Mouse (Mus musculus): Measurements from ENCODE around the gene Ptprz1.

Ptprz1 gene

DNA sequence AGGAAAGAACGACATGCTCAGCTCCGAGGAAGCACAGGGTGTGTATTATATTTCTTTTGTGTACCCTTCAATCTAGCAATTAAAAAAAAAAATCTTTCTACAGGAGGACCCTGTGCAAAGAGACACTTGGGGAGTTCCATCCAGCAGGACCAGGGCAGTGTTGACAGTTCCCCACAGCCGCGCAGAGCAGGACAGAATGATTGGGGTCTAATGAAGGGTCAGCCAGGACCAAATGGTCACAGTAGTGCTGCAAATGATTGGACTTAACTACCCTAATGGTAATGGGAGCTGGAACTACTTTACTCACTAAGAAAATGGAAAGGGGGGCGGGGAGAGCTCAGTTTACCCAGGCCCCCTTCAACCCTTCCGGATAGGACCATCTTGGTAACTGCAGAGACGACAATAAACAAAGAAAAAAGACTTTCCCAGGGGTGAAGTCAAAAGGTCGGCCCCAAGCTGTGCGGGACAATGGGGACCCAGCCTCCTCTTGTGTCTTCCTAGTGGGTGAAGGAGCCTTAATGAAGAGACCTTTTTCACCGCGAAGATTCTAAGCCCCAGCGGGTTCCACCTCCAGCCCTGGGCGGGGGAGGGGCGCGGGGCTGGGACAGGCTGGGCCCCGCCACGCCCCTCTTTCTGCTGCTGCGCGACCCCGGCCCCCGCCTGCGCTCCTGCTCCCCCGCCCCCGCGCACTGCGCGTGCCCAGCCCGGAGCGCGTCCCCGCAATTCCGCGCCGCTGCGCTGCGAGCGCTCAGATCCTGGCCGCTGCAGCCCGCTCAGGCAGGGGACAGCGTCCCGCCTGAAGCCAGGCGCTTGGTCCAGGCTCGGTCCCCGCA lies at the start of gene Ptprz1:
TSS of gene Ptprz1 (plus strand) at position 722 of the 833 bp plus-strand sequence.
- in situ Hi-C loops (cut with MboI, MseI), result no loop called here

DNA sequence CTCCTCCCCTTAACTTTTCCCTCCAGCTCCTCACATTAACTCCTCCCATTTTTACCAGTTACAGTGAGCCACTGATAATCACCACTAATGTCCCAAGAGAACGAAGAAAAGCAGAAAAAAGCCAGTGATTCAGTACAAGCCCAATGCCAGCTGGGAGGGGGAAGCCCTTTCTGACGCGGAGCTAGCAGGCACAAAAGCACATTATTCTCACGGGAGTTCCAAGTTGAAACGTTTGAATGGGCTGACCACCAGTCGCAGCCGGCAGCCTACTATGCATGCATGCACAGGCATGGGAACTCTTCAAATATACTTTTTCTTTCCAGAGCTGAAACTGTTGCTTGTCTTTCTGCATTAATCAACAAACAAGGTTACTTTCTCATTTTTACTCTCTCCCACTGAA lies 41.7 kb upstream of the Ptprz1 start:
- in situ Hi-C loops (cut with MboI, MseI), result no loop called here

DNA sequence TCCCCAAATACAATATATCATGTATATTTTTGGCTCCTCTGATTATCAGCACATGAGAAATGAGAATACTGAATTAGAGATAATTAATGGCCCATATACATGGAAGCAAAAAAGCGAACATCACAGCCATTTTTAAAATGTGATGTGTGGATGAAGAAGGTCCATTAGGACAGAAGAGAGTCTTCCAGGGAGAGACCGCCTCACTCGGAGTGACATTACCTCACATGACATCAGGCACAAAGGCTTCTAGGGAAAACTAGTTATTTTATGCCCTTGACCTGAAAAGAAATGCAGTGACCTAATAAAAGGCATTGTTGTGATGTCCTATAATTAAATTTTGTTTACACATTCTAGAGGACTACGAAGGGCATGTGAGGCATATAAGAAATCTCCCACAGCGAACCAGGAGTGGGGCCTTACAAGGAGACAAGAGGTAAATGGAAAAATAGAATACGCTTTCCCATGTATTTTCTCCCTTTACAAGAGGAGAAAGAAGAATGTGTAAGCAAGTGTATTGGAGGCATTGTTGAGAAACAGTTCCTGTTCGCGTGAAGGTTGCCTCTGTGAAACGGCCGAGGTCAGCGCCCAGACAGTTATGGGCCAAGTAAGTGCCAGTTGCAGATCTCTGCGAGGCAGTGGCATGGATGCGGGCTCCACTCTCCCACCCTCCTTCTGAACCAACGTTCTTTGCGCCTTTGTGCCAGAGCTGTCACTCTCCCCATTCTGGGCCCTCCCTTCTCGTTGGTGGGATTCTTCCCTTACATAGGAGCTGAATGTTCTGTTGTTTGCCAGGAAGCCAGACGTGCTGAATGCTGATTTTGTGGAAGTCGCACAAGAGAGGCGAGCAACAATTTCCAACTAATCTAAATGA lies 41.0 kb upstream of the Ptprz1 start:
- in situ Hi-C loops (cut with MboI, MseI), result no loop called here

DNA sequence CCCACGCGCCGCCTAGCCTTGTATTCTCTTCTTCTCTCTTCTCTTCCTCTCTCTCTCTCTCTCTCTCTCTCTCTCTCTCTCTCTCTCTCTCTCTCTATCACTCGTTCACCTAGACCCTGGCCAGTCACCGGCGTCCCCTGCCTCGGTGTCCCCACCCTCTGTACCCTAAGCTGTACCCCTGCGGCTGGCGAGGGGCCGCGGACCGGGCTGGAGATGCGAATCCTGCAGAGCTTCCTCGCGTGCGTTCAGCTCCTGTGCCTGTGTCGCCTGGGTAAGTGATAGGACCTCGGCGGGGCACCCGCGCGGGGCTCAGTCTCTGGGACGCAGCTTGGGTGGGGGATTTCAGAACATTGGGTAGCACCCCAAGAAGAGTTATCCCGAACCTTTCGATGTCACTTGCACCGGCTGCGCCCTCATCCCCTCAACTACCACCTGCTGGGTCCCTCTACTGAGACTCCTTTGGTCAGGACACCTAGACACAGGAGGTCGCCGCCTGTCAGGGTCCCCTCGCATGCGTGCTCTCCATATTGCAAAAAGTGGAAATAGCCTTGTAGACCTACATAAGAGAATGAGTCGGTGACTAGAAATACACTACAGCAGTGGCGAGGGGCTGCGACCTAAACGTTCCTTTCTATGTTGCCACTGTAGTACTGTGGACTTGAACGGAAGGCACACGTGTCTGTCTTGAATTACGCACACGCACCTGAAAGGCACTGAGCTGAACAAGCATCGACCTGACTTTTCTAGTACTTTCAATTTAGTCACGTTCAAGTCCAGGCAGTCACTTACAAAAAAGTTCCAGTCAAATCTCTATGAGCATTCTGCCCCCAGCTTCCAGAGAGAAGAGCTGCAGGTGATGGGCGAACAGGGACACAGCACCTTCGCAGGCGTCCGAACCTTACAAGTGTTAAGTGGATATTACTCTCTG lies 576 bp downstream of the Ptprz1 start:
- in situ Hi-C loops (cut with MboI, MseI), result no loop called here

DNA sequence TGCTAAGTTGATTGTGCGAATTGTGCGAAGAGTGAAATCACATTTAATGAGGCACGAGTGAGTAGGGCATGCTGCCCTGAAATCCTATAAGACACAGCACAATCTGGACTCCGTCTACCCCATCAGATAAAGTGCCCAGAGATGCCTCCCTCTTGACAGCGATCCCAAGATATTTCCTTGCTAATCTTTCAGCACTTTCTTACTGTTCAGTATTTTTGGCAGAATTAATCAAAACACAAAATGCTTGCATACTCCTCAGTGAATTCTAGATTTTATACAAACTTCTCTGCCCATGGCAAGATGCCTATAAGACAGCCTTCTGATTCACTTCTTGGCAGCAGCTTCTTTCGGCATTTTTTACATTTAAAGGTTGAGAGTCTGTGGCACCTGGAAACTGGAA lies 12.7 kb downstream of the Ptprz1 start:
- in situ Hi-C loops (cut with MboI, MseI), result no loop called here

DNA sequence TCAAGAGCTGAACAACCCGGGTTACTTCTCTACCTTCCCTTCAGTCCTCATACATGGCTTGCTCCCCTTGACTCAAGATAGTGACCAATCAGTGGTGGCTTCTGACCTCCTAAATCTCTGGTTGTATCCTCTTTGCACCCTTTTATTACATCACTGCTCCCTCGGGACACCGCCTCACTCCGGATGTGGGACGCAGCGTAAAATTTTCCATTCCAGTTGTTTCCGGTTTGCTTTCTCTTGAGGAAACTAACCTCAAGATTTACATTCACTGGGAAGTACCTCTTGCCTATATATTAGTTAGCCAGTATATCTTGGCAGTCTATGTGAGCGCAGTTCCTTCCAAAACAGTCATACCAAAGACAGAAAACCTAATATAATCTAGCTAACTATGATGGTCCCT lies 14.0 kb downstream of the Ptprz1 start:
- in situ Hi-C loops (cut with MboI, MseI), result no loop called here

DNA sequence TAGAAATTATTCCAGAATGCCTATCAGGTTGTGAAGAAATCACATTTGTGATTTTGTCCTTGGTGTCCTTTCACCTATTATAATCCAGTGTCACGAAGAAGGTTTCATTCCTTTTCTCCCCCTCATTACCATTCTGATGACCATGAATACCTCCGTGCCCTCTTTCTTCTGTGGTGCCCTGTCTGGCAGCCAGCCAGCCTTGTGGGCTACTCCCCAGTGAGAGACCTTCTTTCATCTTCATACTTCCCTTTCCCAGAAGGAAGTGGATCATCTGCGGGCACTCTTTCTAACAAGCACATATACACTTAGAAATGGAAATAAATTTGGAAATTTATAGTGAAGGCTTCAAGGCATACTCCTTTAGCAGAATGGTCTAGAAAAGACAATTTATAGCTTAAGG lies 26.7 kb downstream of the Ptprz1 start:
- in situ Hi-C loops (cut with MboI, MseI), result no loop called here

DNA sequence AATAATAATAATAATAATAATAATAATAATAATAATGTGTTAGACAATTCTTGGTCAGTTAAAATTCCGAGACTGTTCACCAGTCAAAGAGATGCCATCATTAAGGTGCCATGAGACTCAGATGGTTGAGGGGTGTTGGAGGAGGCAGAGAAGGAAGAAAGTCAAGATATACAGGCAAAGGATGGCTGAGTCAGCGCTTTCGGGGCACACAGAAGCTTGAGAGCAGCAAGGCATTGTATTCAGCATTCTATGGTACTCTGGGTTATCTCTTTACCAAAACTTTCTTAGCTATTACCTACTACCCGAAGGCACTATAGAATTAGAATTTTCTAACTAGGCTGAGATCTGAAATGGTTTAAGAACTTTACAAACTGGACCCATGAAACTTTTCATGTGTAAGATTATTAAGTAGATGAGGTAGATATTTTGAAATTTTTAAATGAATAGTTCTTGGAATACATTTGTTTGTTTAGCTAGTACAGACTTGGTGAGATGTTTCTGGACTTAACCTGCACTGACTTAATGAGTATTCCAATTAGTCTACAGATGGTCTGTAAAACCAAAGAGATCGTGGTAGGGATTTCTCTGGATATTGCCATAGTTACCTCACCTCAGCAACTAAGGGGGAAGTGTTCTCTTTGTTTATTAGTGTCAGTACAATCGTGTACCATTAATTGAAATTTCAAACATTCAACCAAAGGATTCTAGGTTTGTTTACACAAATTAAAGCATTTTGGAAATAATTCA lies 33.4 kb downstream of the Ptprz1 start:
- in situ Hi-C loops (cut with MboI, MseI), result no loop called here

DNA sequence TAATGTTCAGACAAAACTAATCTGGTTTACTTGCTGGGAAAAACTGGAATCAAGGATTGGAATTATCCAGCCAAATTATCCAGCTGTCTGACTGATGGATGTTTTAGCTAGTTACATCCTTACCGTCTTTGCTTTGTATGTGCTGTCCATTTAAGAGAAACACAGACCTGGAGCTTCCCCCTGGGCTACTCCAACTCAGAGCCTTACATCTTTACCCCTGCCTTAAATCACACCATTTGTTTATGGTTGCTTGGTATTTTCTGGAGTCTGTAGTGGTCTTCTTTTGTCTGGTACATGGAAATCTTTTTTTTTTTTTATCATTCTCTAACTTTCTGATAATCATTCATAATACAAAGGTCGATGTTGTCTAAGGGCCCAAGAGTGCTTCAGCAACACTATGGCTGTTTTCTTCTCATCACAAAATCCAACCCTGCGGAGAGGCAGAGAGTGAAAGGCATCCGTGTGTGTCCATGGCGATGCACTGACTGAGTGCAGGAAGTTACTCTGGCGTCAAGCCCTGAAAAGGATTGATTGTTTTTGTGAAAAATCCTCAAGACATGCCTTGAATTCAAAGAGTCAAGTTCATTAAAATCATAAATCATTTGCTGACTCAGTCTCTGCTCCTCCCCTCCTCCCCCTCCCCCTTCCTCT lies 34.1 kb downstream of the Ptprz1 start:
- in situ Hi-C loops (cut with MboI, MseI), result no loop called here

DNA sequence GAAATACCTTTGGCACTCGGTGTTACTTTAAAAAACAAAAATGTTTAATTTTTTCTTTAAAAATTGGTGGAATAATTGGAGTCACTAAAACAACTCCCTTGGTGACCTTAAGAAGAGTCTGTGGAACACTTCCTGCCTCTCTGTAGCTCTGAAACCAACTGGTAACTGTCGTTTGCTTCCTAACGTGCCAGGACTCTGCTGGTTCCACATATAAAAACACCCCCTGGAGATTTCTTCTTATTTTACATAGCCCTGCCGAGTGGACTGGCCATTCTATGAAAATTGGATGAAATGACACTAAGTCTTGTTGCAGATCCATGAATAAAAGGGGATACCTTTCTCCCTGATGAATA lies 34.6 kb downstream of the Ptprz1 start:
- in situ Hi-C loops (cut with MboI, MseI), result no loop called here

DNA sequence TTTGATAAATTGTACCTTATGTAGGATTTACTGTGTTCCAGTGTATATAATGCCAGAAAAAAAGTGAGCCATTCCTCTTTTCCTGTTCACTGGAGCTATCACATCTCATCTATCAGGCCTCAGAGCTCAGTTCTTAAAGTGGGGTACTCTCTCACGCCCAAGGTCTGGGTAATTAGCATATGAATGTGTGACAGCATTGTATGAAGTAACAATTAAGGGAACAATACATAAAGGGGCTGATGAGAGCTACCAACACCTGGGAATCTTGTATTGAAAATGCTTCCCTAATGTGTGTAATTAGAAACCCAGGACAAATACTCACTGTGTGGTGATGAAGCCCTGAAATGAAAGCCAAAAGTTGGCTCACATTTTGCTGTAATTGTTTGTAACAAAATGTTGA lies 47.6 kb downstream of the Ptprz1 start:
- in situ Hi-C loops (cut with MboI, MseI), result no loop called here

DNA sequence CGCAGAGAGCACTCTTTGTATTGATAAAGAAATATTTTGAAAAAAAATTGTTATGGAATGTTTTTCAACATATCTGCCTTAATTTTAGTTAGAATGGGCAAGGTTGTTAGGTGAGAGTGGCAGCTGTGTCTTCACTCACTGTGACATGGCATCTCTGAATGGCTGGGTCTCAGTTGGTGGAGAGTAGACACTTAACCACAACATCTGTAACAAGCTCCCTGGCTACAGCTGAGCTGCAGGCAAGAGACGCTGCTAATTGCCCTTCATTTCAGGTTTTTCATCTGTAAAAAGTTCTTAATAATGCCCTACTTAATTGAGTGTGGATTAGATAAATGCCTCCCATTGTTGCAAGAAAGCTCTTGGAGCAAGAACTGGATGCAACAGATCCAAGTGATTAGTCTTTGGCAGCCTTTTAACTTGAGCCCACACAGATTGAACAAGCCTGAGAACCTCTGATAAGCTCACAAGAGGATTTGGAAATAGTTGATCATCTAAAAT lies 57.5 kb downstream of the Ptprz1 start:
- in situ Hi-C loops (cut with MboI, MseI), result no loop called here

DNA sequence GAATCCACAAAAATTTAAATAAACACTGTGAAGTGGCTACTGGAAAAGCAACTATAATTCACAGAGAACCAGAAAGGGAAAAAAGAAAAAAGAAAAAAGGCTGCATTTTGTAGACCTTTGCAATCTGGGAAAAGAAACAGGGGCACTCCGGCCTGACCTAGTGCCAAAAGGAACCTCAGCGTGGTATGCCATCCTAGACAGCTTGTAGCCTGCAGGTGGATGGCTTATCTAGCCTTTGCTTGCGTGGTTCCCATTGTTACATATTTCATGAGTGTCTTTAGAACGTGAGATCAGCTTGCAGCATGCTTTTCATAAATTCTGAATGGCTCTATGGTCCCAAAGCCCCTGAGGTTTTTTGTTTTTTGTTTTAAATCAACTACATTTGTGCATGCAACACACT lies 61.8 kb downstream of the Ptprz1 start:
- in situ Hi-C loops (cut with MboI, MseI), result no loop called here

DNA sequence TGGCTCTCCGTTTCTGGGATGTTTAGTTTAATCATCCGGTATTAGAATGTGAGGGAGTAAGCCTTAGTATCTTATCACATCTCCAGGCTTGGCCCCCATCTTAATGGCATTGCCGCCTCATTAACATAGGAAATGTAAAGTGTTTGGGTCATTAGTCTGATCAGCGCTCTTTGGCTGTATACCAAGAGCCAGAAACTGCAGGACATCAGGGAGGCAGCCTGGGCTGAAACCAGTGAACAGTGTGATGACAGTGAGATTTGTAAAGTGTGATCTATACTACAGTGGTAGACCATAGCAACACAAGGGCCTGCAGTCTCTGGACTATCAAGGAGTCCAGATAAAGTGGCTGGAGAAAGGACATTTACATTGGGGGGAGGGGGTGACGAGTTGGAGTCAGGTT lies 62.2 kb downstream of the Ptprz1 start:
- in situ Hi-C loops (cut with MboI, MseI), result no loop called here

DNA sequence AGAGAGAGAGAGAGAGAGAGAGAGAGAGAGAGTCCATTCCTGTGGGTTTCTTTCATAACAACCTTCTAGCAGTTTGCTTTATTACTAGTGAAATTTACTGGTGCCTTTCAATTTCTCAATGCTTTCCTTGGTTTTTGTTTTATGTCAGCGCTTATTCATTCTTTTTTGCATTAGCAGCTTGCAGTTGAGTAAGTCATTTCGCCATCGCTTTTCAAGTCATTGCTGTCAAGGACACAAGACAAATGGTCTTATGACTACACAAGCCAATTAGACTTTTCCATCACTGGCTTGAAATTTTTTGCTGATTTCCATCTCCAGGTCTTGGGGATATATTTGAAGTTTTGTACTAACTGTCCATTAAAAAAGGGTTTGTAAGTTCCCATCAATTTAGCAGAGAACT lies 68.9 kb downstream of the Ptprz1 start:
- in situ Hi-C loops (cut with MboI, MseI), result no loop called here

DNA sequence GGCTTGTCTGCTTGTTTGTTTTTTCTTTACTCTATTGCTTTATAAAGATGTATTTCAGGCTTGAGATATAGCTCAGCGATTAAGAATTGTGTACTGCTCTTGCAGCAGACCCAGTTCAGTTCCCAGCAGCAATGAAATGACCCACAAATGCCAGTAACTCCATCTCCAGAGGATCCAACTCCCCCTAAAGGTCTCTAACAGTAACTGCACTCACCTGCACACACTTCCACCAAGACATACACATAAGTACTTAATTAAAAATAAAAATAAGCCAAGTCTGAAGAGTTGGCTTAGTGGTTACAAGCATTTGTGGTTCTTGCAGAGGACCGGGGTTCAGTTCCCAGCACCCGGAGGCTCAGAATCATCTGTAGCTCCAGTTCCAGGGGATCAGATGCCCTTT lies 88.1 kb downstream of the Ptprz1 start:
- in situ Hi-C loops (cut with MboI, MseI), result loop anchor here (25.0 kb wide), 1 partner anchor 851 kb away; no protein-coding TSS in a partner anchor

DNA sequence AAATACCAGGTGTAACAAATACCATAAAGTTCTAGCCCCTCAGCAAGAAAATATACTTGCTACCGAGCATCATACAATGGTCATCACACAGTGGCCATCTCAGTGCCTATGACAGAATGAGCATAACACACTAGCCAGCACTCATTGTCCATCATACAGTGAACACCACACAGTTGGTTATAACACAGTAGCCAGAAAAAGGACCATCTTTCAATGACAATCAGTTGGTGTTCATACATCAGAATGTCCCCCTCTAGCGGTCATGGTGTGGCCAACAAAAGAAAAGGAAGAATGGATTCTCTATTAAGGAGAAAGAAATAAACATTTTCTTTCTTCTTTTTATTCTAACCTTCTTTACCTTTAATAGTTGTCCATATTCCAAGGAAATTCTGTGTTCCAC lies 92.8 kb downstream of the Ptprz1 start:
- in situ Hi-C loops (cut with MboI, MseI), result loop anchor here (25.0 kb wide), 1 partner anchor 856 kb away; no protein-coding TSS in a partner anchor

DNA sequence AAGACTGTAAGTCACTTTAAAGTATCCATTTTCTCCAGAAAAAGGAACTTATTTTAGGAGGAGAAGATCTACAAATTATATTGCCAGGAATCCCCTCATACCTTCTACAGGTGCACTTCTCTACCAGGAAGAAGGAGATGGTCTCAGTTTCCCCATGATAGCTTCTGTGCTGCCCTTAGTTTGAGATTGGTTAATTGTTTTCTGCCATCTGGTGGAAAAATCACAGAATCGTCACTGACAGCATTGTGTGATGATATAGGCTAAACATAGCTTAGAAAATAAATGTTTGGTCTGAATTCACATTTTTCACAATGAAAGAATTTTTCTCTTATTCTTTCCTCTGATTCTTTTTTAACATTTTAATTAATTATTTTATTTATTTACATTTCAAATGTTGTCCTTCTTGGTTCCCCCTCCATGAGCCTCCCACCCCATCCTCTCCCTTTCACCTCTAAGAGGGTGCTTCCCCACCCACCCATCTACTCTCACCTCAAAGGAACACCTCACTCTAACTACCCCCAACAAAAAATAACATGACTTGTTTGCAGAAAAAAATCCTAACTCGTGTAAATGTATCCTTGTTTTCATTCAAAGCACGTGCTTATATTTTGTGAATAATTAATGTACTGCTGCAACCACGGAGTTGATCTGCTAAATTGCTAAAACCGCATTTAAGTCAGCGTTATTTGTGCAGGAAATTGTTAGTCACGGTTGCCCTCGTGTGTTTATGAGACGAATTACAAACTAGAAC lies 108.6 kb downstream of the Ptprz1 start:
- in situ Hi-C loops (cut with MboI, MseI), result no loop called here

DNA sequence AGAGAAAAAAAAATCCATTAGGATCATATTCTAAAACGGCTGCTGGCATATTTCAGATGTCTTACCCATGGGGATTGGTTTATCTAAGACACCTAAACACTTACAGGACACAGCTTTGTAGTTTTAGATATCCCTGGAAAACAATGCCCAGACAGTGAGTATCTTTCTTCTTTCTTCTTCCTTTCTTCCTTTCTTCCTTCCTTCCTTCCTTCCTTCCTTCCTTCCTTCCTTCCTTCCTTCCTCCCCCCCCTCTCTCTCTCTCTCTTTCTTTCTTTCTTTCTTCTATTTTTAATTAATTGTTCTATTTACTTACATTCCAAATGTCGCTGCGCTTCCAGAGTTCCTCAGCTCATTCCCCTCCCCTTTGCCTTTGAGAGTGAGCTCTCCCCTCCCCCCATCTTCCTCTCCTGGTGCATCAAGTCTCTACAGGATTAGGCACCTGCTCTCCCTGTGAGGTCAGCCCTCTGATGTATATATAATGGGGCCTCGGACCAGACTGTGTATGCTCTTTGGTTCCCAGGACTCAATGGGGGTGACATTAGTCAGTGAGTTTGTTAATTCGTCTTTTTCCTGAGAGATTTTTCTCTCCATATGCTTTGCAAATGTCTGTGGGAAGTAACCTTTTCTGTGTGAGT lies 109.3 kb downstream of the Ptprz1 start:
- in situ Hi-C loops (cut with MboI, MseI), result no loop called here

Data from regulatory T cell (primary cell).